Mouse (Mus musculus): ENCODE data around the gene Vmn2r14. TPM values are rescaled to one million over a fixed set of nuclear protein-coding genes. Genes with fewer than 3 reads are reported as not detected.
"Not testable (repeated sequence)": the region's sequence is repeated elsewhere in the genome, so short reads cannot be mapped to it uniquely, and the experiment has no call there.

Vmn2r14 gene
- polyA plus RNA-seq (2011; ENCODE audit: insufficient read length, low read depth, missing spikeins) = not detected in 2 replicates

GRCm38 (mm10) chr5:109224608-109225007 lies at the start of gene Vmn2r14:
Gene Vmn2r14 (minus strand): TSS chr5:109224708.
- Histone ChIP-seq H3K27ac (ENCODE audit: insufficient read depth, low read length) (no peak within 1 kb of the TSS), H3K4me1 (ENCODE audit: control insufficient read depth, insufficient read depth, low read length) (no peaks in the 10 kb centered on the region), H3K4me3 (ENCODE audit: insufficient read depth, low read length) (no peak within 1 kb of the TSS)
- no peak for TF ChIP-seq CTCF (IDR thresholded peaks at IDR 0.05; ENCODE audit: borderline replicate concordance, insufficient read depth, low read length)
- TF ChIP-seq POLR2A (IDR thresholded peaks at IDR 0.05; ENCODE audit: low read depth, low read length) = no peak

GRCm38 (mm10) chr5:109192099-109192498 lies 32.4 kb downstream of the Vmn2r14 start, which contains the start of gene Vmn2r13:
Gene Vmn2r13 (minus strand): TSS chr5:109192199.
- not testable (repeated sequence) for H3K27ac ChIP-seq (ENCODE audit: insufficient read depth, low read length); H3K4me1 ChIP-seq (ENCODE audit: control insufficient read depth, insufficient read depth, low read length); H3K4me3 ChIP-seq (ENCODE audit: insufficient read depth, low read length)

- not testable (repeated sequence) for H3K27ac ChIP-seq (ENCODE audit: insufficient read depth, low read length); H3K4me1 ChIP-seq (ENCODE audit: control insufficient read depth, insufficient read depth, low read length); H3K4me3 ChIP-seq (ENCODE audit: insufficient read depth, low read length)
These were observed 57.7 kb downstream of the Vmn2r14 start for GRCm38 (mm10) chr5:109166851-109167250.

Other genes starting within 250 kb of the Vmn2r14 start
- gene Vmn2r10, start 218.2 kb downstream of the Vmn2r14 start, polyA plus RNA-seq (2011; ENCODE audit: insufficient read length, low read depth, missing spikeins) = not detected in 2 replicates
- not detected in 2 replicates for gene Vmn2r11, start 165.1 kb downstream of the Vmn2r14 start, polyA plus RNA-seq (2011; ENCODE audit: insufficient read length, low read depth, missing spikeins)
- gene Vmn2r12, start 126.8 kb downstream of the Vmn2r14 start, polyA plus RNA-seq (2011; ENCODE audit: insufficient read length, low read depth, missing spikeins) = not detected in 2 replicates
- gene Vmn2r13, start 32.5 kb downstream of the Vmn2r14 start, polyA plus RNA-seq (2011; ENCODE audit: insufficient read length, low read depth, missing spikeins) = not detected in 2 replicates
- gene Vmn2r15, start 72.9 kb upstream of the Vmn2r14 start, polyA plus RNA-seq (2011; ENCODE audit: insufficient read length, low read depth, missing spikeins) = not detected in 2 replicates
- gene Vmn2r16, start 105.5 kb upstream of the Vmn2r14 start, polyA plus RNA-seq (2011; ENCODE audit: insufficient read length, low read depth, missing spikeins) = not detected in 2 replicates
- gene Vmn2r17, start 195.0 kb upstream of the Vmn2r14 start, polyA plus RNA-seq (2011; ENCODE audit: insufficient read length, low read depth, missing spikeins) = not detected in 2 replicates

All from embryonic fibroblast, embryonic 13.5 days (primary cell).